Mouse (Mus musculus): Measurements from ENCODE around the gene Tmem82. TPM values are rescaled to one million over a fixed set of nuclear protein-coding genes. Genes with fewer than 3 reads are reported as not detected.

The Tmem82 gene
- polyA plus RNA-seq, 1 experiment from 2014 or later = 1.0 TPM

GRCm38 (mm10) chr4:141632111-141632873 is 13.9 kb upstream of the Tmem82 start:
- no peak for DNase-seq (ENCODE audit: extremely low spot score, low spot score)
- H3K4me3 ChIP-seq = no peak overlapping the region
- H3K9me3 ChIP-seq = no peaks in the 10 kb centered on the region
- WGBS = 96% methylated on average over 21 of the region's 21 CpGs
- H3K27me3 ChIP-seq (ENCODE audit: poor library complexity, severe bottlenecking) = no peaks in the 10 kb centered on the region
- H3K4me1 ChIP-seq = peaks cover 18% of the 10 kb centered on the region
- peaks cover 91% of the 10 kb centered on the region for H3K36me3 ChIP-seq (replicated peaks)
- no peak overlapping the region for H3K27ac ChIP-seq

GRCm38 (mm10) chr4:141631250-141631649 is 12.8 kb upstream of the Tmem82 start:
- Histone ChIP-seq H3K36me3 (replicated peaks) (peaks cover 91% of the 10 kb centered on the region), H3K4me1 (peaks cover 11% of the 10 kb centered on the region), H3K9me3 (no peaks in the 10 kb centered on the region), H3K4me3 (no peak overlapping the region), H3K27ac (no peak overlapping the region), H3K27me3 (ENCODE audit: poor library complexity, severe bottlenecking) (no peaks in the 10 kb centered on the region)
- no peak for DNase-seq (ENCODE audit: extremely low spot score, low spot score)
- 96% methylated on average over 20 of the region's 20 CpGs for WGBS

GRCm38 (mm10) chr4:141630021-141630420 is 11.6 kb upstream of the Tmem82 start:
- Histone ChIP-seq H3K27me3 (ENCODE audit: poor library complexity, severe bottlenecking) (no peaks in the 10 kb centered on the region), H3K27ac (no peak overlapping the region), H3K36me3 (replicated peaks) (peaks cover 98% of the 10 kb centered on the region), H3K4me3 (no peak overlapping the region), H3K9me3 (no peaks in the 10 kb centered on the region), H3K4me1 (peaks cover 8% of the 10 kb centered on the region; the same call in 1 of the 2 replicates)
- WGBS = 91% methylated on average over 11 of the region's 11 CpGs
- no peak for DNase-seq (ENCODE audit: extremely low spot score, low spot score)

- Histone ChIP-seq H3K36me3 (replicated peaks) (peaks cover 88% of the 10 kb centered on the region), H3K27ac (no peak overlapping the region), H3K4me3 (no peak overlapping the region), H3K9me3 (no peaks in the 10 kb centered on the region), H3K4me1 (peaks cover 14% of the 10 kb centered on the region), H3K27me3 (ENCODE audit: poor library complexity, severe bottlenecking) (no peaks in the 10 kb centered on the region)
- DNase-seq (ENCODE audit: extremely low spot score, low spot score) = no peak
- WGBS = 88% methylated on average over 14 of the region's 14 CpGs
These were observed 10.2 kb upstream of the Tmem82 start for GRCm38 (mm10) chr4:141628661-141629060.

GRCm38 (mm10) chr4:141627502-141627901 is 9.1 kb upstream of the Tmem82 start:
- no peak for DNase-seq (ENCODE audit: extremely low spot score, low spot score)

GRCm38 (mm10) chr4:141625774-141626550 is 7.5 kb upstream of the Tmem82 start:
- Histone ChIP-seq H3K4me3 (no peak overlapping the region), H3K4me1 (peaks cover 20% of the 10 kb centered on the region), H3K9me3 (no peaks in the 10 kb centered on the region), H3K27ac (0 out of 2 replicates have a peak overlapping the region, but pooled peaks have one; percentile 20), H3K27me3 (ENCODE audit: poor library complexity, severe bottlenecking) (no peaks in the 10 kb centered on the region), H3K36me3 (replicated peaks) (peaks cover 61% of the 10 kb centered on the region)
- WGBS = 90% methylated on average over 16 of the region's 16 CpGs
- no peak for DNase-seq (ENCODE audit: extremely low spot score, low spot score)

More at GRCm38 (mm10) chr4:141627502-141627901, 9.1 kb upstream of the Tmem82 start:
- no peak overlapping the region for H3K27ac ChIP-seq
- H3K36me3 ChIP-seq (replicated peaks) = peaks cover 77% of the 10 kb centered on the region
- no peak overlapping the region for H3K4me3 ChIP-seq
- peaks cover 20% of the 10 kb centered on the region for H3K4me1 ChIP-seq
- H3K9me3 ChIP-seq = no peaks in the 10 kb centered on the region
- no peaks in the 10 kb centered on the region for H3K27me3 ChIP-seq (ENCODE audit: poor library complexity, severe bottlenecking)
- 93% methylated on average over 5 of the region's 5 CpGs for WGBS

- H3K27ac ChIP-seq = no peak overlapping the region
- peaks cover 53% of the 10 kb centered on the region for H3K36me3 ChIP-seq (replicated peaks)
- no peaks in the 10 kb centered on the region for H3K27me3 ChIP-seq (ENCODE audit: poor library complexity, severe bottlenecking)
- no peak overlapping the region for H3K4me3 ChIP-seq
- H3K9me3 ChIP-seq = no peaks in the 10 kb centered on the region
- 78% methylated on average over 19 of the region's 19 CpGs for WGBS
- no peak for DNase-seq (ENCODE audit: extremely low spot score, low spot score)
- peaks cover 20% of the 10 kb centered on the region for H3K4me1 ChIP-seq
These were observed 6.7 kb upstream of the Tmem82 start for GRCm38 (mm10) chr4:141624983-141625773.

GRCm38 (mm10) chr4:141624134-141624533 is 5.7 kb upstream of the Tmem82 start:
- H3K4me3 ChIP-seq = no peak overlapping the region
- H3K27ac ChIP-seq = no peak overlapping the region
- H3K9me3 ChIP-seq = no peaks in the 10 kb centered on the region
- no peak for DNase-seq (ENCODE audit: extremely low spot score, low spot score)
- peaks cover 43% of the 10 kb centered on the region for H3K36me3 ChIP-seq (replicated peaks)
- H3K4me1 ChIP-seq = peaks cover 23% of the 10 kb centered on the region
- H3K27me3 ChIP-seq (ENCODE audit: poor library complexity, severe bottlenecking) = no peaks in the 10 kb centered on the region
- WGBS = 94% methylated on average over 8 of the region's 8 CpGs

GRCm38 (mm10) chr4:141623666-141624065 is 5.2 kb upstream of the Tmem82 start, which contains the start of gene Slc25a34:
TSS of gene Slc25a34 (minus strand) at chr4:141623821.
- Histone ChIP-seq H3K36me3 (replicated peaks) (peaks cover 38% of the 10 kb centered on the region), H3K4me1 (peaks cover 27% of the 10 kb centered on the region), H3K9me3 (no peaks in the 10 kb centered on the region), H3K27me3 (ENCODE audit: poor library complexity, severe bottlenecking) (no peaks in the 10 kb centered on the region), H3K27ac (no peak within 1 kb of the TSS; the same call in 1 of the 2 replicates), H3K4me3 (no peak within 1 kb of the TSS)
- no peak for DNase-seq (ENCODE audit: extremely low spot score, low spot score)
- WGBS = 50% methylated on average over 1 of the region's 1 CpGs

- DNase-seq (ENCODE audit: extremely low spot score, low spot score) = no peak
- Histone ChIP-seq H3K4me1 (peaks cover 30% of the 10 kb centered on the region), H3K9me3 (no peaks in the 10 kb centered on the region), H3K27ac (no peak overlapping the region; the same call in 1 of the 2 replicates), H3K4me3 (no peak overlapping the region), H3K36me3 (replicated peaks) (peaks cover 32% of the 10 kb centered on the region), H3K27me3 (ENCODE audit: poor library complexity, severe bottlenecking) (peaks cover 2% of the 10 kb centered on the region)
- 94% methylated on average over 11 of the region's 11 CpGs for WGBS
These were observed 4.6 kb upstream of the Tmem82 start for GRCm38 (mm10) chr4:141623037-141623436.

- no peak overlapping the region for H3K4me3 ChIP-seq
- DNase-seq (ENCODE audit: extremely low spot score, low spot score) = no peak
- no peaks in the 10 kb centered on the region for H3K9me3 ChIP-seq
- H3K36me3 ChIP-seq (replicated peaks) = peaks cover 27% of the 10 kb centered on the region
- 0 out of 2 replicates have a peak overlapping the region, but pooled peaks have one; percentile 0 for H3K27ac ChIP-seq
- peaks cover 6% of the 10 kb centered on the region for H3K27me3 ChIP-seq (ENCODE audit: poor library complexity, severe bottlenecking)
- 93% methylated on average over 5 of the region's 5 CpGs for WGBS
- peaks cover 35% of the 10 kb centered on the region for H3K4me1 ChIP-seq
These were observed 4.1 kb upstream of the Tmem82 start for GRCm38 (mm10) chr4:141622580-141622979.

GRCm38 (mm10) chr4:141622091-141622490 is 3.7 kb upstream of the Tmem82 start:
- Histone ChIP-seq H3K27ac (0 out of 2 replicates have a peak overlapping the region, but pooled peaks have one; percentile 0), H3K27me3 (ENCODE audit: poor library complexity, severe bottlenecking) (peaks cover 8% of the 10 kb centered on the region), H3K4me3 (no peak overlapping the region), H3K4me1 (peaks cover 40% of the 10 kb centered on the region), H3K36me3 (replicated peaks) (peaks cover 22% of the 10 kb centered on the region), H3K9me3 (no peaks in the 10 kb centered on the region)
- no peak for DNase-seq (ENCODE audit: extremely low spot score, low spot score)
- 81% methylated on average over 8 of the region's 8 CpGs for WGBS

All from forebrain, embryonic 10.5 days (tissue).